Comparison of ENCODE assay signal across 7 mouse cellular contexts in the genomic region with DNA sequence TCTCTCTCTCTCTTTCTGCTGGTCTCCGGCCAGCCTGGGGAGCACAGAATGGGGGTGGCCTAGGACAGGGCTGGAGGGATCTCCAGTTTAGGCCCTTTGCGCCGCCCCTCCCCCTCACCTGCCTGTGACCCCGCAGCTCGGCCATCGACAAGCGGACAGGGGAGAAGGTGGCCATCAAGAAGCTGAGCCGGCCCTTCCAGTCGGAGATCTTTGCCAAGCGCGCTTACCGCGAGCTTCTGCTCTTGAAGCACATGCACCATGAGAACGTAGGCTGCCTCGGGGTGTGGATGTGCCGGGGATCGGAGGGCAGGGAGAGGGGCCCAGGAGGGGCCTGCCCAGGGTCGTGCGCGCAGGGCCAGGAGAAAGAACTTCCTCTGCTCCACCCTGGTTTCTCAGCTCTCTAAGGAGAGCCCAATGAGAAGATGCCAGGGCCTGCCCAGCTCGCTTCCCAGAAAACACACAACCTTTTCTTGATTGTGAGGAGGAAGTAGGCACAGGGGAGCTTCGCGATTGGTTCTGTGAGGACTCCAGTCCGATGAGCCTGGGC. TPM values are rescaled to one million over a fixed set of nuclear protein-coding genes. Genes with fewer than 3 reads are reported as not detected.
DNase-seq lines count a peak whose midpoint lies in the region; ATAC-seq and TF ChIP-seq lines count a peak whose summit lies in the region.

No protein-coding gene starts in this region.

- peaks cover 16% of the 10 kb centered on the region for H3K27me3 ChIP-seq in spleen, adult 2 months (ENCODE audit: control insufficient read depth, insufficient read depth, low read length)
- H3K27me3 ChIP-seq in hindbrain, embryonic 13.5 days: peaks cover 57% of the 10 kb centered on the region
- peaks cover 38% of the 10 kb centered on the region for H3K27me3 ChIP-seq in liver, embryonic 14.5 days (ENCODE audit: control insufficient read depth, insufficient read depth, low read length)
- H3K27me3 ChIP-seq in neural tube, embryonic 15.5 days (replicated peaks): peaks cover 44% of the 10 kb centered on the region

- DNase-seq in spleen, adult 2 months (ENCODE audit: low read depth in 1 of 2, low spot score in 2 of 2): no peak
- DNase-seq in spleen, postnatal 10 days (ENCODE audit: low spot score in 2 of 2): no peak
- DNase-seq in embryo, embryonic 9.5 days (ENCODE audit: extremely low spot score): peak; percentile 54
- DNase-seq in liver, embryonic 14.5 days (ENCODE audit: low read depth in 3 of 3, low spot score in 3 of 3): no peak

- H3K36me3 ChIP-seq in spleen, adult 2 months (ENCODE audit: control insufficient read depth, insufficient read depth, low read length): no peaks in the 10 kb centered on the region
- no peaks in the 10 kb centered on the region for H3K36me3 ChIP-seq in hindbrain, embryonic 13.5 days
- no peaks in the 10 kb centered on the region for H3K36me3 ChIP-seq in liver, embryonic 14.5 days (replicated peaks; ENCODE audit: control insufficient read depth, insufficient read depth, low read depth)
- no peaks in the 10 kb centered on the region for H3K36me3 ChIP-seq in neural tube, embryonic 15.5 days

- no peak overlapping the region for H3K27ac ChIP-seq in spleen, adult 2 months (ENCODE audit: insufficient read depth, low read length)
- H3K27ac ChIP-seq in hindbrain, embryonic 13.5 days: no peak overlapping the region
- H3K27ac ChIP-seq in liver, embryonic 14.5 days: no peak overlapping the region
- no peak overlapping the region for H3K27ac ChIP-seq in neural tube, embryonic 15.5 days (replicated peaks)

- peak overlapping the region; percentile 66 for H3K4me2 ChIP-seq in hindbrain, embryonic 13.5 days
- H3K4me2 ChIP-seq in liver, embryonic 14.5 days (ENCODE audit: low read depth): peak overlapping the region; percentile 60
- H3K4me2 ChIP-seq in neural tube, embryonic 15.5 days: peak overlapping the region; percentile 73

- peak overlapping the region; percentile 32; the same call in 1 of the 2 replicates for H3K4me3 ChIP-seq in spleen, adult 2 months (ENCODE audit: extremely low read depth, insufficient read depth, insufficient read length)
- peak overlapping the region; percentile 38 for H3K4me3 ChIP-seq in hindbrain, embryonic 13.5 days
- H3K4me3 ChIP-seq in liver, embryonic 14.5 days (ENCODE audit: insufficient read depth in 1 of 2, low read depth in 2 of 2, low read length in 2 of 2): peak overlapping the region; percentile 32 to 49
- H3K4me3 ChIP-seq in neural tube, embryonic 15.5 days (replicated peaks): peak overlapping the region; percentile 36

- no peak for ATAC-seq in hindbrain, embryonic 13.5 days (ENCODE audit: low FRiP score)
- ATAC-seq in liver, embryonic 14.5 days (ENCODE audit: insufficient read depth): no peak
- no peak for ATAC-seq in neural tube, embryonic 15.5 days (ENCODE audit: low FRiP score)
- no peak for ATAC-seq in erythroblast, adult 5-6 weeks (replicated peaks; ENCODE audit: low FRiP score, poor library complexity, severe bottlenecking)

- no peak for TF ChIP-seq CTCF in spleen, adult 2 months (IDR thresholded peaks at IDR 0.05; ENCODE audit: extremely low read depth, insufficient read depth, insufficient read length, insufficient replicate concordance)
- no peak for TF ChIP-seq CTCF in liver, embryonic 14.5 days (IDR thresholded peaks at IDR 0.05; ENCODE audit: low read depth)

- H3K9ac ChIP-seq in hindbrain, embryonic 13.5 days: peak overlapping the region; percentile 60
- no peak overlapping the region for H3K9ac ChIP-seq in liver, embryonic 14.5 days (replicated peaks)
- peak overlapping the region; percentile 29; the same call in 1 of the 2 replicates for H3K9ac ChIP-seq in neural tube, embryonic 15.5 days (replicated peaks)

- peaks cover 12% of the 10 kb centered on the region for H3K4me1 ChIP-seq in spleen, adult 2 months (ENCODE audit: control insufficient read depth, insufficient read depth, insufficient read length)
- H3K4me1 ChIP-seq in hindbrain, embryonic 13.5 days (replicated peaks): peaks cover 16% of the 10 kb centered on the region
- H3K4me1 ChIP-seq in liver, embryonic 14.5 days (replicated peaks; ENCODE audit: control insufficient read depth in 2 of 2, insufficient read depth in 2 of 2, low read length in 1 of 2): no peaks in the 10 kb centered on the region
- peaks cover 18% of the 10 kb centered on the region for H3K4me1 ChIP-seq in neural tube, embryonic 15.5 days

- WGBS in spleen, adult 2 months: 4% methylated on average over 24 of the region's 24 CpGs
- WGBS in hindbrain, embryonic 13.5 days: 8% methylated on average over 24 of the region's 24 CpGs
- 1% methylated on average over 24 of the region's 24 CpGs for WGBS in liver, embryonic 14.5 days (ENCODE audit: insufficient replicate concordance)
- WGBS in neural tube, embryonic 15.5 days: 6% methylated on average over 24 of the region's 24 CpGs

- TF ChIP-seq POLR2A in spleen, adult 2 months (IDR thresholded peaks at IDR 0.05; ENCODE audit: low read depth, low read length): no peak

- H3K9me3 ChIP-seq in hindbrain, embryonic 13.5 days: no peaks in the 10 kb centered on the region
- no peaks in the 10 kb centered on the region for H3K9me3 ChIP-seq in liver, embryonic 14.5 days (ENCODE audit: control insufficient read depth, low read length)
- no peaks in the 10 kb centered on the region for H3K9me3 ChIP-seq in neural tube, embryonic 15.5 days (replicated peaks)

- no peak for TF ChIP-seq EP300 in liver, embryonic 14.5 days (IDR thresholded peaks at IDR 0.05; ENCODE audit: low read depth)

RNA-seq across cellular contexts. Expression of gene Mapk13, which starts 0.9 kb away (rescaled TPM):
- 1.1 and 2.6 TPM in 2 replicates for polyA plus RNA-seq in spleen, adult 2 months (2012; rRNA removed)
- polyA plus RNA-seq in hindbrain, embryonic 13.5 days (2015; fragmentation: Nextera tagmentation; extraction: Ambion mirVana): 0.93 and 1.2 TPM in 2 replicates
- 1.5 and 1.6 TPM in 2 replicates for polyA plus RNA-seq in liver, embryonic 14.5 days (2012; rRNA removed)
- 1.5 and 1.6 TPM in 2 replicates for polyA plus RNA-seq in liver, embryonic 14.5 days (2014; fragmentation: Nextera tagmentation; extraction: Ambion mirVana)
- 1.2 and 13.6 TPM in 2 replicates for polyA plus RNA-seq in neural tube, embryonic 15.5 days (2015; fragmentation: Nextera tagmentation; extraction: Ambion mirVana)
- 4.6 and 9.8 TPM in 2 replicates for total RNA-seq in erythroblast, adult 5-6 weeks (2015; ENCODE audit: low replicate concordance)
- total RNA-seq in erythroblast, adult 5-6 weeks (2017; ENCODE audit: low replicate concordance): 2.9 and 11.3 TPM in 2 replicates

RNA-seq across cellular contexts. Expression of gene Brpf3, which starts 30.9 kb away (rescaled TPM):
- polyA plus RNA-seq in spleen, adult 2 months (2012; rRNA removed): 42.9 and 43.2 TPM in 2 replicates
- polyA plus RNA-seq in hindbrain, embryonic 13.5 days (2015; fragmentation: Nextera tagmentation; extraction: Ambion mirVana): 7.6 and 9.7 TPM in 2 replicates
- 95.9 and 98.3 TPM in 2 replicates for polyA plus RNA-seq in liver, embryonic 14.5 days (2012; rRNA removed)
- 48.6 and 66.8 TPM in 2 replicates for polyA plus RNA-seq in liver, embryonic 14.5 days (2014; fragmentation: Nextera tagmentation; extraction: Ambion mirVana)
- 7.0 and 10.9 TPM in 2 replicates for polyA plus RNA-seq in neural tube, embryonic 15.5 days (2015; fragmentation: Nextera tagmentation; extraction: Ambion mirVana)
- 325 and 552 TPM in 2 replicates for total RNA-seq in erythroblast, adult 5-6 weeks (2015; ENCODE audit: low replicate concordance)
- total RNA-seq in erythroblast, adult 5-6 weeks (2017; ENCODE audit: low replicate concordance): 230 and 255 TPM in 2 replicates

RNA-seq across cellular contexts. Expression of gene AC170998.1, which starts 44.1 kb away (rescaled TPM):
- polyA plus RNA-seq in spleen, adult 2 months (2012; rRNA removed): 0.28 and 0.81 TPM in 2 replicates
- polyA plus RNA-seq in hindbrain, embryonic 13.5 days (2015; fragmentation: Nextera tagmentation; extraction: Ambion mirVana): 2.2 and 3.3 TPM in 2 replicates
- 0.06 and 0.58 TPM in 2 replicates for polyA plus RNA-seq in liver, embryonic 14.5 days (2012; rRNA removed)
- polyA plus RNA-seq in liver, embryonic 14.5 days (2014; fragmentation: Nextera tagmentation; extraction: Ambion mirVana): 0.40 and 0.74 TPM in 2 replicates
- polyA plus RNA-seq in neural tube, embryonic 15.5 days (2015; fragmentation: Nextera tagmentation; extraction: Ambion mirVana): 2.7 and 3.0 TPM in 2 replicates
- not detected in 2 replicates for total RNA-seq in erythroblast, adult 5-6 weeks (2015; ENCODE audit: low replicate concordance)
- total RNA-seq in erythroblast, adult 5-6 weeks (2017; ENCODE audit: low replicate concordance): 8.5 TPM in 1 of 2 replicates, not detected in the other
